22 mouse cellular contexts compared by ENCODE assay signal in genomic region chr15:93554203-93554851, GRCm38 (mm10). TPM values are rescaled to one million over a fixed set of nuclear protein-coding genes. Genes with fewer than 3 reads are reported as not detected.
DNase-seq lines count a peak whose midpoint lies in the region; ATAC-seq lines count a peak whose summit lies in the region.
"Had no signal": no experiment of that assay in that cellular context is flagged by ENCODE, and none has a peak within 500 bp of the region (broad histone marks: within the 10 kb centered on the region; RNA-seq: fewer than 3 reads in every experiment).

No protein-coding gene starts in this region.

- peak overlapping the region; percentile 19; the same call in 1 of the 2 replicates for H3K27ac ChIP-seq in kidney, embryonic 15.5 days
- H3K27ac ChIP-seq in heart, embryonic 10.5 days = 0 out of 2 replicates have a peak overlapping the region, but pooled peaks have one; percentile 1
- H3K27ac ChIP-seq in heart, embryonic 15.5 days = peak overlapping the region; percentile 78
- peak overlapping the region; percentile 52 for H3K27ac ChIP-seq in limb, embryonic 13.5 days
- H3K27ac ChIP-seq: embryonic facial prominence, embryonic 13.5 days; gastrocnemius, adult 2 months; hindbrain, embryonic 15.5 days; intestine, embryonic 15.5 days; kidney, postnatal 0 days; liver, embryonic 13.5 days; macrophage had no signal

- no peaks in the 10 kb centered on the region for H3K9me3 ChIP-seq in kidney, embryonic 15.5 days (replicated peaks)
- no peaks in the 10 kb centered on the region for H3K9me3 ChIP-seq in heart, embryonic 10.5 days
- no peaks in the 10 kb centered on the region for H3K9me3 ChIP-seq in heart, embryonic 15.5 days (replicated peaks)
- H3K9me3 ChIP-seq in limb, embryonic 13.5 days = no peaks in the 10 kb centered on the region
- H3K9me3 ChIP-seq: embryonic facial prominence, embryonic 13.5 days; hindbrain, embryonic 15.5 days; intestine, embryonic 15.5 days; liver, embryonic 13.5 days had no signal

- DNase-seq in kidney, adult 8-10 months = no peak
- DNase-seq in heart, embryonic 10.5 days (ENCODE audit: low spot score) = no peak
- DNase-seq in embryo, embryonic 9.5 days (ENCODE audit: extremely low spot score) = no peak
- DNase-seq in spleen, postnatal 36 days (ENCODE audit: low spot score in 2 of 2) = no peak
- DNase-seq: adrenal gland, postnatal 25 days; cerebellum, adult 11 months; cerebellum, postnatal 10 days; forebrain, postnatal 0 days; gastrocnemius, adult 2 months; layer of hippocampus, postnatal 36 days; liver, embryonic 13.5 days; retina, postnatal 1 day had no signal

- H3K4me3 ChIP-seq in kidney, embryonic 15.5 days (replicated peaks) = no peak overlapping the region
- H3K4me3 ChIP-seq in heart, embryonic 10.5 days = no peak overlapping the region
- H3K4me3 ChIP-seq in heart, embryonic 15.5 days = no peak overlapping the region
- no peak overlapping the region for H3K4me3 ChIP-seq in limb, embryonic 13.5 days
- H3K4me3 ChIP-seq: embryonic facial prominence, embryonic 13.5 days; gastrocnemius, adult 2 months; hindbrain, embryonic 15.5 days; intestine, embryonic 15.5 days; liver, embryonic 13.5 days had no signal

- no peak overlapping the region for H3K9ac ChIP-seq in kidney, embryonic 15.5 days
- H3K9ac ChIP-seq in heart, embryonic 15.5 days = no peak overlapping the region
- H3K9ac ChIP-seq in limb, embryonic 13.5 days = no peak overlapping the region
- H3K9ac ChIP-seq: embryonic facial prominence, embryonic 13.5 days; forebrain, postnatal 0 days; hindbrain, embryonic 15.5 days; intestine, embryonic 15.5 days; liver, embryonic 13.5 days had no signal

- no peak overlapping the region for H3K4me2 ChIP-seq in kidney, embryonic 15.5 days
- H3K4me2 ChIP-seq in heart, embryonic 15.5 days = peak overlapping the region; percentile 21
- no peak overlapping the region for H3K4me2 ChIP-seq in limb, embryonic 13.5 days (replicated peaks)
- H3K4me2 ChIP-seq: embryonic facial prominence, embryonic 13.5 days; hindbrain, embryonic 15.5 days; intestine, embryonic 15.5 days; liver, embryonic 13.5 days; midbrain, embryonic 11.5 days had no signal

- peaks cover 4% of the 10 kb centered on the region; the same call in 1 of the 2 replicates for H3K36me3 ChIP-seq in kidney, embryonic 15.5 days
- peaks cover 10% of the 10 kb centered on the region; the same call in 1 of the 2 replicates for H3K36me3 ChIP-seq in heart, embryonic 10.5 days
- no peaks in the 10 kb centered on the region for H3K36me3 ChIP-seq in heart, embryonic 15.5 days
- peaks cover 21% of the 10 kb centered on the region for H3K36me3 ChIP-seq in limb, embryonic 13.5 days
- H3K36me3 ChIP-seq: hindbrain, embryonic 15.5 days; intestine, embryonic 15.5 days; liver, embryonic 13.5 days had no signal

- H3K27me3 ChIP-seq in kidney, embryonic 15.5 days = no peaks in the 10 kb centered on the region
- H3K27me3 ChIP-seq in heart, embryonic 10.5 days (ENCODE audit: insufficient read depth, poor library complexity, severe bottlenecking) = no peaks in the 10 kb centered on the region
- no peaks in the 10 kb centered on the region for H3K27me3 ChIP-seq in heart, embryonic 15.5 days
- no peaks in the 10 kb centered on the region for H3K27me3 ChIP-seq in limb, embryonic 13.5 days
- H3K27me3 ChIP-seq: CH12.LX; embryonic facial prominence, embryonic 13.5 days; hindbrain, embryonic 15.5 days; intestine, embryonic 15.5 days; liver, embryonic 13.5 days had no signal

- no peak for ATAC-seq in kidney, embryonic 15.5 days (replicated peaks; ENCODE audit: low FRiP score)
- peak; percentile 61; the same call in 1 of the 2 replicates for ATAC-seq in heart, embryonic 15.5 days (replicated peaks; ENCODE audit: insufficient number of reproducible peaks, insufficient read depth, low FRiP score, low read depth)
- no peak for ATAC-seq in limb, embryonic 13.5 days (ENCODE audit: low FRiP score, low read depth)
- ATAC-seq: forebrain, postnatal 0 days; intestine, embryonic 15.5 days had no signal

- 82% methylated on average over 12 of the region's 12 CpGs for WGBS in kidney, embryonic 15.5 days
- WGBS in heart, embryonic 10.5 days = 65% methylated on average over 12 of the region's 12 CpGs
- 48% methylated on average over 12 of the region's 12 CpGs for WGBS in heart, embryonic 15.5 days
- WGBS in limb, embryonic 13.5 days = 74% methylated on average over 12 of the region's 12 CpGs

- H3K4me1 ChIP-seq in kidney, embryonic 15.5 days = peaks cover 28% of the 10 kb centered on the region
- peaks cover 38% of the 10 kb centered on the region for H3K4me1 ChIP-seq in heart, embryonic 10.5 days
- peaks cover 54% of the 10 kb centered on the region for H3K4me1 ChIP-seq in heart, embryonic 15.5 days (replicated peaks)
- peaks cover 50% of the 10 kb centered on the region for H3K4me1 ChIP-seq in limb, embryonic 13.5 days

RNA-seq across cellular contexts. Expression of gene Prickle1, which starts 41.4 kb away (rescaled TPM):
- 24.3 and 27.0 TPM in 2 replicates for polyA plus RNA-seq in kidney, embryonic 15.5 days (2015; fragmentation: Nextera tagmentation; extraction: Ambion mirVana)
- 28.5 and 33.4 TPM in 2 replicates for polyA plus RNA-seq in heart, embryonic 10.5 days (2016; fragmentation: Nextera tagmentation; extraction: Ambion mirVana)
- polyA plus RNA-seq in heart, embryonic 15.5 days (2015; fragmentation: Nextera tagmentation; extraction: Ambion mirVana) = 28.2 and 31.0 TPM in 2 replicates
- polyA plus RNA-seq in limb, embryonic 13.5 days (2015; fragmentation: Nextera tagmentation; extraction: Ambion mirVana) = 56.8 and 57.2 TPM in 2 replicates
- polyA plus RNA-seq: macrophage had no signal

Comparison
In these comparisons a context has a peak if more than half of its experiments do, and no peak if none do; other contexts are left out.
1. H3K27ac ChIP-seq: peak in every context shown above with its lines; median percentile 78 in heart, embryonic 15.5 days; 52 in limb, embryonic 13.5 days; 19 in kidney, embryonic 15.5 days; 1 in heart, embryonic 10.5 days.